Mouse (Mus musculus) neural tube, embryonic 11.5 days (tissue): ENCODE data around the gene Hoxc6. TPM values are rescaled to one million over a fixed set of nuclear protein-coding genes. Genes with fewer than 3 reads are reported as not detected.

Experiments used
- ATAC-seq: fragments of 200-750 bp; cut with Nextera tagmentation; 2 replicates; pipeline ENCODE4 v1.8.0; 2017; ENCODE audit warnings: moderate number of reproducible peaks, mild to moderate bottlenecking, moderate TSS enrichment, moderate library complexity; ENCODE audit not compliant: insufficient read depth, low FRiP score, low TSS enrichment
- DNase-seq: peaks from one replicate; pipeline ENCODE4 v3.0.0-alpha.2; 2015; ENCODE audit warnings: low spot score
- H3K27ac ChIP-seq: fragments of 300-500 bp; sonication (generic); 2 replicates; pipeline ENCODE4 v1.5.1; 2014; ENCODE audit warnings: low read depth, mild to moderate bottlenecking, low read length
- H3K27me3 ChIP-seq: fragments of 300-500 bp; sonication (generic); 2 replicates; pipeline ENCODE4 v1.6.1; 2014; ENCODE audit warnings: mild to moderate bottlenecking, low read length, mixed read lengths; ENCODE audit not compliant: control insufficient read depth, insufficient read depth
- H3K36me3 ChIP-seq: fragments of 300-500 bp; sonication (generic); 2 replicates; pipeline ENCODE4 v1.6.1; 2014; ENCODE audit warnings: mild to moderate bottlenecking, low read length, moderate library complexity, mixed read lengths; ENCODE audit not compliant: control insufficient read depth, insufficient read depth
- H3K4me1 ChIP-seq: fragments of 300-500 bp; sonication (generic); 2 replicates; pipeline ENCODE4 v1.6.1; 2014; ENCODE audit warnings: low read length, mixed read lengths; ENCODE audit not compliant: control insufficient read depth, insufficient read depth
- H3K4me2 ChIP-seq: fragments of 300-500 bp; sonication (generic); 2 replicates; pipeline ENCODE4 v1.6.1; 2014; ENCODE audit warnings: low read depth, mild to moderate bottlenecking, moderate library complexity
- H3K4me3 ChIP-seq: fragments of 300-500 bp; sonication (generic); 2 replicates; pipeline ENCODE4 v1.5.1; 2014; ENCODE audit warnings: low read depth, low read length
- H3K9ac ChIP-seq: fragments of 300-500 bp; sonication (generic); 2 replicates; pipeline ENCODE4 v1.6.1; 2014; ENCODE audit warnings: mild to moderate bottlenecking, low read length
- H3K9me3 ChIP-seq: fragments of 300-500 bp; sonication (generic); 2 replicates; pipeline ENCODE4 v1.6.1; 2016; ENCODE audit warnings: low read length; ENCODE audit not compliant: control insufficient read depth
- WGBS: fragments of 180-500 bp; shearing (Covaris S2); extraction: QIAGEN DNeasy Blood & Tissue Kit; methylation state at CpG from one replicate; pipeline ENCODE4 v1.1.7; 2014; 5-methylcytosine and 5-hydroxymethylcytosine counted together
- polyA plus RNA-seq: library from polyadenylated mRNA; unstranded; fragments of >200 nt; fragmentation: Nextera tagmentation; extraction: Ambion mirVana; gene quantifications from 2 replicates; pipeline ENCODE4 v1.2.1, GENCODE M21; 2014

The Hoxc6 gene
- polyA plus RNA-seq, 1 experiment from 2014 or later = 95.9 TPM

GRCm38 (mm10) chr15:102990461-102991397, 7.3 kb upstream of the Hoxc6 start, which contains the start of gene Hoxc8:
Gene Hoxc8 (plus strand): TSS chr15:102990607.
- Histone ChIP-seq H3K4me3 (peak within 1 kb of the TSS; percentile 68), H3K4me2 (peak within 1 kb of the TSS; percentile 90), H3K9ac (peak within 1 kb of the TSS; percentile 97), H3K36me3 (no peaks in the 10 kb centered on the region), H3K27ac (peak within 1 kb of the TSS; percentile 97), H3K27me3 (peaks cover 38% of the 10 kb centered on the region), H3K9me3 (no peaks in the 10 kb centered on the region), H3K4me1 (peaks cover 32% of the 10 kb centered on the region)
- DNase-seq = peak; percentile 66
- WGBS = under 1% methylated on average over 64 of the region's 69 CpGs
- peak; percentile 28; the same call in 1 of the 2 replicates for ATAC-seq

DNA sequence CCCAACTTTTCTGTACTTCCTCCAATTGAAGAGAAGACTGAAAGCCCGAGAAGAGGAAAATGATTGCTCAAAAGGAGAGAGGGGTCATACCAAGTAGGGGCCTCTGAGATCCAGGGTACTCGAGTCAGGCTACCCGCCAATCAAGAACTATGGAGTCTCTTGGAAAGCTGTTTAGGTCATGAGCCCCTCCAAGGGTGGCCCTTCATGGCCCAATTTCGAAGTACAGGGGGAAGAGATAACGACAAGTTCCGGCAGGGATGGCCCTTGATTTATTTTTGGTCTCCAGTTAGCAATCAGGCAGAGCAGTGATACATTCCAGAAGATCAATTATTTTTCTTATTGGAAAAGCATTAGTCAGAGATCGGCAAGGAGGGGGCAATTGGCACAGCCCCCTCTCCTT, 6.3 kb upstream of the Hoxc6 start:
- Histone ChIP-seq H3K9me3 (no peaks in the 10 kb centered on the region), H3K27me3 (peaks cover 37% of the 10 kb centered on the region), H3K4me1 (peaks cover 28% of the 10 kb centered on the region), H3K36me3 (no peaks in the 10 kb centered on the region), H3K4me3 (peak overlapping the region; percentile 68), H3K27ac (peak overlapping the region; percentile 97), H3K9ac (peak overlapping the region; percentile 97), H3K4me2 (peak overlapping the region; percentile 90)
- ATAC-seq = no peak
- no peak for DNase-seq
- WGBS = 1% methylated on average over 7 of the region's 7 CpGs

DNA sequence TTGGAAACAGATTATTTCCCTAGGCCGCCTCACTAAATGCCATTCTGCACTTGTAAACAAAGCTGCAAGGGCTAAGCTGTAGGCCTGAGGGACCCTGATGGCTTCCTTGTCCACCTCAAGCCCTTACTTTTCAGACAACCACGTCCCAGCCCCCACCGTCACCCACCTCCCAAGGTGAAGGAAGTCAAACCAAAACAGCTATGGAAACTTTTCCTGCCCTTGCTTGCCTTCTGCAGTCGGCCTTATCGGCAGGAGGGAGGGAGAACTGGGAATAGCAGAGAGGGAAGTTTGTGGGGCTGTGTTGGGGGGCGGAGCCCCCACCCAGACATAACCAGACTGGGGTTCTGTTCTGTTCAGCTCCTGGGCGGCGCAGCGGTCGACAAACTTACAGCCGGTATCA, 5.9 kb upstream of the Hoxc6 start:
- no peak for DNase-seq
- under 1% methylated on average over 11 of the region's 11 CpGs for whole genome bisulfite sequencing
- peak overlapping the region; percentile 90 for H3K4me2 ChIP-seq
- H3K9me3 ChIP-seq = no peaks in the 10 kb centered on the region
- ATAC-seq = no peak
- H3K4me3 ChIP-seq = peak overlapping the region; percentile 68
- peaks cover 27% of the 10 kb centered on the region for H3K4me1 ChIP-seq
- no peaks in the 10 kb centered on the region for H3K36me3 ChIP-seq
- peak overlapping the region; percentile 97 for H3K9ac ChIP-seq
- H3K27me3 ChIP-seq = peaks cover 38% of the 10 kb centered on the region
- peak overlapping the region; percentile 97 for H3K27ac ChIP-seq

GRCm38 (mm10) chr15:102992863-102993262, 5.2 kb upstream of the Hoxc6 start:
- H3K9me3 ChIP-seq = no peaks in the 10 kb centered on the region
- peak overlapping the region; percentile 90 for H3K4me2 ChIP-seq
- peak overlapping the region; percentile 97 for H3K9ac ChIP-seq
- H3K27me3 ChIP-seq = peaks cover 38% of the 10 kb centered on the region
- H3K36me3 ChIP-seq = no peaks in the 10 kb centered on the region
- H3K27ac ChIP-seq = peak overlapping the region; percentile 97
- peak overlapping the region; percentile 68 for H3K4me3 ChIP-seq
- H3K4me1 ChIP-seq = peaks cover 25% of the 10 kb centered on the region
- no peak for ATAC-seq
- 0% methylated on average over 3 of the region's 3 CpGs for WGBS
- no peak for DNase-seq

- no peaks in the 10 kb centered on the region for H3K9me3 ChIP-seq
- no peaks in the 10 kb centered on the region for H3K36me3 ChIP-seq
- DNase-seq = no peak
- H3K4me3 ChIP-seq = peak overlapping the region; percentile 66
- no peak for ATAC-seq
- H3K4me1 ChIP-seq = peaks cover 7% of the 10 kb centered on the region; the same call in 1 of the 2 replicates
- peak overlapping the region; percentile 88 for H3K27ac ChIP-seq
- H3K27me3 ChIP-seq = peaks cover 22% of the 10 kb centered on the region; the same call in 1 of the 2 replicates
- WGBS = 3% methylated on average over 9 of the region's 9 CpGs
- peak overlapping the region; percentile 99 for H3K4me2 ChIP-seq
- peak overlapping the region; percentile 95 for H3K9ac ChIP-seq
Measured at GRCm38 (mm10) chr15:102996548-102996947, 1.5 kb upstream of the Hoxc6 start.

DNA sequence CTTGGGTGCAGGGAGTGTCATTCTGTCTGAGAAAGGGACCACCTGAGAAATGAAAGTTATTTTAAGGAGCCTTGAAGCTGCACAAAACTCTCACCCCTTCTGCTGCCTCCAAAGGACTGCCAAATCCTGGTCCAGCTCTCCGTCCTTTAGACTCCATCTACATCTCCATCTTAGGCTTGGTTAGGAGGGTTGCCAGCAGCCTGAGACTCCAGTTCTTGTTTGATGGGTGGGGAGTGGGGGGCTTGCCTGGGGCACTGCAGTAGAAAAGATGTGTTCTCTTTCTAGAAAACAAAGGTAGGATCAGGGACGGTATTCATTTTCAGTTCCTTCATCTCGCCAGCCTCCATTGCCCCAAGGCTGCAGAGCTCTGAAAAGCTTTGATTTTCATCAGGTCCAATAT, 626 bp upstream of the Hoxc6 start:
- Histone ChIP-seq H3K4me3 (peak overlapping the region; percentile 66), H3K27ac (peak overlapping the region; percentile 88), H3K4me1 (peaks cover 13% of the 10 kb centered on the region; the same call in 1 of the 2 replicates), H3K9ac (peak overlapping the region; percentile 95), H3K36me3 (no peaks in the 10 kb centered on the region), H3K27me3 (peaks cover 17% of the 10 kb centered on the region; the same call in 1 of the 2 replicates), H3K4me2 (peak overlapping the region; percentile 99), H3K9me3 (no peaks in the 10 kb centered on the region)
- DNase-seq (no peak), ATAC-seq (no peak)
- 0% methylated on average over 3 of the region's 3 CpGs for whole genome bisulfite sequencing

GRCm38 (mm10) chr15:102998608-102999182, 638 bp downstream of the Hoxc6 start:
- Histone ChIP-seq H3K4me1 (peaks cover 20% of the 10 kb centered on the region), H3K27me3 (peaks cover 17% of the 10 kb centered on the region; the same call in 1 of the 2 replicates), H3K27ac (peak overlapping the region; percentile 88), H3K4me2 (peak overlapping the region; percentile 99), H3K4me3 (peak overlapping the region; percentile 66), H3K36me3 (no peaks in the 10 kb centered on the region), H3K9ac (peak overlapping the region; percentile 95), H3K9me3 (no peaks in the 10 kb centered on the region)
- DNase-seq (no peak), ATAC-seq (peak; percentile 14; the same call in 1 of the 2 replicates)
- 1% methylated on average over 19 of the region's 19 CpGs for WGBS

- H3K27me3 ChIP-seq = peaks cover 17% of the 10 kb centered on the region; the same call in 1 of the 2 replicates
- H3K27ac ChIP-seq = peak overlapping the region; percentile 88
- peak; percentile 76 for DNase-seq
- peak overlapping the region; percentile 66 for H3K4me3 ChIP-seq
- H3K9ac ChIP-seq = peak overlapping the region; percentile 95
- peak; percentile 36 for ATAC-seq
- under 1% methylated on average over 30 of the region's 33 CpGs for WGBS
- no peaks in the 10 kb centered on the region for H3K9me3 ChIP-seq
- peak overlapping the region; percentile 99 for H3K4me2 ChIP-seq
- peaks cover 23% of the 10 kb centered on the region for H3K4me1 ChIP-seq
- H3K36me3 ChIP-seq = no peaks in the 10 kb centered on the region
Measured at GRCm38 (mm10) chr15:102999183-102999831, 1.2 kb downstream of the Hoxc6 start.
